Mouse (Mus musculus) heart, embryonic 11.5 days (tissue): ENCODE measurements around the gene Lrrc25. TPM values are rescaled to one million over a fixed set of nuclear protein-coding genes. Genes with fewer than 3 reads are reported as not detected.
A peak's percentile ranks its signal among the peaks of the same experiment; 100 is the strongest.

Source experiments
- ATAC-seq: fragments of 200-750 bp; cut with Nextera tagmentation; replicated peaks from 2 replicates; pipeline ENCODE4 v1.8.0; 2017; ENCODE audit warnings: moderate library complexity; ENCODE audit not compliant: insufficient number of reproducible peaks, low FRiP score, low TSS enrichment
- H3K27ac ChIP-seq: fragments of 300-500 bp; sonication (generic); 2 replicates; pipeline ENCODE4 v1.5.1; 2014; ENCODE audit warnings: mild to moderate bottlenecking, low read depth, low read length
- H3K27me3 ChIP-seq: fragments of 300-500 bp; sonication (generic); 2 replicates; pipeline ENCODE4 v1.6.1; 2014; ENCODE audit warnings: mild to moderate bottlenecking, low read length, mixed read lengths; ENCODE audit not compliant: control insufficient read depth, insufficient read depth
- H3K36me3 ChIP-seq: fragments of 300-500 bp; sonication (generic); 2 replicates; pipeline ENCODE4 v1.6.1; 2014; ENCODE audit warnings: mild to moderate bottlenecking, low read length, moderate library complexity, mixed read lengths; ENCODE audit not compliant: control insufficient read depth, insufficient read depth
- H3K4me1 ChIP-seq: fragments of 300-500 bp; sonication (generic); 2 replicates; pipeline ENCODE4 v1.6.1; 2014; ENCODE audit warnings: low read length; ENCODE audit not compliant: control insufficient read depth, insufficient read depth
- H3K4me2 ChIP-seq: fragments of 300-500 bp; sonication (generic); 2 replicates; pipeline ENCODE4 v1.6.1; 2014; ENCODE audit warnings: mild to moderate bottlenecking, moderate library complexity
- H3K4me3 ChIP-seq: fragments of 300-500 bp; sonication (generic); 2 replicates; pipeline ENCODE4 v1.5.1; 2014; ENCODE audit warnings: low read depth, low read length
- H3K9ac ChIP-seq: fragments of 300-500 bp; sonication (generic); 2 replicates; pipeline ENCODE4 v1.6.1; 2014; ENCODE audit warnings: mild to moderate bottlenecking, low read depth, low read length, moderate library complexity
- H3K9me3 ChIP-seq: fragments of 300-500 bp; sonication (generic); replicated peaks from 2 replicates; pipeline ENCODE4 v1.6.1; 2016; ENCODE audit warnings: low read length; ENCODE audit not compliant: control insufficient read depth
- WGBS: fragments of 180-500 bp; shearing (Covaris S2); extraction: QIAGEN DNeasy Blood & Tissue Kit; methylation state at CpG from one replicate; pipeline ENCODE4 v1.1.7; 2014; ENCODE audit not compliant: insufficient replicate concordance; 5-methylcytosine and 5-hydroxymethylcytosine counted together
- polyA plus RNA-seq: library from polyadenylated mRNA; unstranded; fragments of >200 nt; fragmentation: Nextera tagmentation; extraction: Ambion mirVana; gene quantifications from 2 replicates; pipeline ENCODE4 v1.2.1, GENCODE M21; 2014

The Lrrc25 gene
- polyA plus RNA-seq, 1 experiment from 2014 or later, result 0.19 TPM

GRCm38 (mm10) chr8:70660273-70660725 is 44.3 kb downstream of the Lrrc25 start, which contains the start of gene Pgpep1:
Gene Pgpep1 (minus strand): TSS chr8:70660388.
- Histone ChIP-seq H3K27me3 (no peaks in the 10 kb centered on the region), H3K36me3 (peaks cover 5% of the 10 kb centered on the region), H3K4me1 (peaks cover 21% of the 10 kb centered on the region), H3K27ac (peak within 1 kb of the TSS; percentile 75), H3K4me2 (peak within 1 kb of the TSS; percentile 94), H3K9me3 (no peaks in the 10 kb centered on the region), H3K9ac (peak within 1 kb of the TSS; percentile 84), H3K4me3 (peak within 1 kb of the TSS; percentile 73)
- peak; percentile 57 for ATAC-seq
- WGBS, result 2% methylated on average over 14 of the region's 14 CpGs

- peaks cover 9% of the 10 kb centered on the region for H3K4me1 ChIP-seq
- H3K4me2 ChIP-seq, result no peak overlapping the region
- 54% methylated on average over 4 of the region's 4 CpGs for WGBS
- H3K9ac ChIP-seq, result no peak overlapping the region
- H3K4me3 ChIP-seq, result no peak overlapping the region
- no peaks in the 10 kb centered on the region for H3K36me3 ChIP-seq
- no peaks in the 10 kb centered on the region for H3K9me3 ChIP-seq
- H3K27ac ChIP-seq, result no peak overlapping the region
- no peaks in the 10 kb centered on the region for H3K27me3 ChIP-seq
- no peak for ATAC-seq
Observed at GRCm38 (mm10) chr8:70663691-70664090, 47.7 kb downstream of the Lrrc25 start.

GRCm38 (mm10) chr8:70664631-70665030 is 48.7 kb downstream of the Lrrc25 start:
- Histone ChIP-seq H3K4me1 (peaks cover 7% of the 10 kb centered on the region; the same call in 1 of the 2 replicates), H3K4me2 (no peak overlapping the region), H3K9me3 (no peaks in the 10 kb centered on the region), H3K9ac (no peak overlapping the region), H3K27me3 (no peaks in the 10 kb centered on the region), H3K27ac (no peak overlapping the region), H3K36me3 (no peaks in the 10 kb centered on the region), H3K4me3 (no peak overlapping the region)
- WGBS, result 72% methylated on average over 3 of the region's 3 CpGs
- ATAC-seq, result no peak

- peaks cover 1% of the 10 kb centered on the region; the same call in 1 of the 2 replicates for H3K4me1 ChIP-seq
- ATAC-seq, result no peak
- WGBS, result 72% methylated on average over 2 of the region's 2 CpGs
- no peak overlapping the region for H3K4me3 ChIP-seq
- no peaks in the 10 kb centered on the region for H3K9me3 ChIP-seq
- no peaks in the 10 kb centered on the region for H3K27me3 ChIP-seq
- no peaks in the 10 kb centered on the region for H3K36me3 ChIP-seq
- H3K9ac ChIP-seq, result no peak overlapping the region
- H3K27ac ChIP-seq, result no peak overlapping the region
- H3K4me2 ChIP-seq, result no peak overlapping the region
Observed at GRCm38 (mm10) chr8:70665599-70665998, 49.6 kb downstream of the Lrrc25 start.

GRCm38 (mm10) chr8:70667071-70667470 is 51.1 kb downstream of the Lrrc25 start:
- H3K4me2 ChIP-seq, result no peak overlapping the region
- no peak for ATAC-seq
- H3K4me3 ChIP-seq, result no peak overlapping the region
- H3K4me1 ChIP-seq, result no peaks in the 10 kb centered on the region
- no peaks in the 10 kb centered on the region for H3K9me3 ChIP-seq
- 67% methylated on average over 5 of the region's 5 CpGs for WGBS
- no peak overlapping the region for H3K27ac ChIP-seq
- no peaks in the 10 kb centered on the region for H3K27me3 ChIP-seq
- no peak overlapping the region for H3K9ac ChIP-seq
- no peaks in the 10 kb centered on the region for H3K36me3 ChIP-seq

Other genes with a start within 250 kb of the Lrrc25 start
- gene Comp, start 242.6 kb upstream of the Lrrc25 start, polyA plus RNA-seq, result 1.1 and 2.2 TPM in 2 replicates
- gene Crtc1, start 176.6 kb upstream of the Lrrc25 start, polyA plus RNA-seq, result 11.6 and 13.5 TPM in 2 replicates
- gene Klhl26, start 139.2 kb upstream of the Lrrc25 start, polyA plus RNA-seq, result 9.2 and 10.1 TPM in 2 replicates
- gene Tmem59l, start 128.8 kb upstream of the Lrrc25 start, polyA plus RNA-seq, result 0.44 and 0.86 TPM in 2 replicates
- 0.80 and 3.8 TPM in 2 replicates for gene Crlf1, start 123.0 kb upstream of the Lrrc25 start, polyA plus RNA-seq
- 109 and 124 TPM in 2 replicates for gene Rex1bd, start 109.4 kb upstream of the Lrrc25 start, polyA plus RNA-seq
- gene Uba52, start 105.4 kb upstream of the Lrrc25 start, polyA plus RNA-seq, result 798 and 827 TPM in 2 replicates
- gene Fkbp8, start 88.4 kb upstream of the Lrrc25 start, polyA plus RNA-seq, result 202 and 212 TPM in 2 replicates
- 67.3 and 68.1 TPM in 2 replicates for gene Kxd1, start 88.2 kb upstream of the Lrrc25 start, polyA plus RNA-seq
- 14.1 and 14.7 TPM in 2 replicates for gene Ell, start 76.7 kb upstream of the Lrrc25 start, polyA plus RNA-seq
- 86.0 and 95.3 TPM in 2 replicates for gene Isyna1, start 21.8 kb upstream of the Lrrc25 start, polyA plus RNA-seq
- gene Ssbp4, start 7.3 kb upstream of the Lrrc25 start, polyA plus RNA-seq, result 72.5 and 78.9 TPM in 2 replicates
- gene Gdf15, start 16.3 kb downstream of the Lrrc25 start, polyA plus RNA-seq, result 0.26 and 0.37 TPM in 2 replicates
- gene Pgpep1, start 44.2 kb downstream of the Lrrc25 start, polyA plus RNA-seq, result 38.9 and 41.6 TPM in 2 replicates
- 296 and 308 TPM in 2 replicates for gene Lsm4, start 57.1 kb downstream of the Lrrc25 start, polyA plus RNA-seq
- 97.8 and 102 TPM in 2 replicates for gene Jund, start 82.8 kb downstream of the Lrrc25 start, polyA plus RNA-seq
- not detected in 2 replicates for gene Iqcn, start 87.3 kb downstream of the Lrrc25 start, polyA plus RNA-seq
- not detected in 2 replicates for gene Gm3336, start 102.4 kb downstream of the Lrrc25 start, polyA plus RNA-seq
- not detected in 2 replicates for gene Pde4c, start 107.6 kb downstream of the Lrrc25 start, polyA plus RNA-seq
- gene Rab3a, start 138.5 kb downstream of the Lrrc25 start, polyA plus RNA-seq, result 16.2 and 21.3 TPM in 2 replicates
- 42.5 and 42.6 TPM in 2 replicates for gene Mpv17l2, start 144.8 kb downstream of the Lrrc25 start, polyA plus RNA-seq
- 21.5 and 23.1 TPM in 2 replicates for gene Pik3r2, start 160.6 kb downstream of the Lrrc25 start, polyA plus RNA-seq
- gene Mast3, start 188.9 kb downstream of the Lrrc25 start, polyA plus RNA-seq, result 7.8 and 8.5 TPM in 2 replicates
- 0.07 TPM in 1 of 2 replicates, not detected in the other for gene Il12rb1, start 192.3 kb downstream of the Lrrc25 start, polyA plus RNA-seq
- gene Arrdc2, start 223.6 kb downstream of the Lrrc25 start, polyA plus RNA-seq, result 2.4 and 3.2 TPM in 2 replicates
- 0.55 and 1.1 TPM in 2 replicates for gene Kcnn1, start 247.1 kb downstream of the Lrrc25 start, polyA plus RNA-seq